Mouse (Mus musculus) monocyte, adult 5-6 weeks (primary cell): ENCODE results near the gene Pcnp. TPM values are rescaled to one million over a fixed set of nuclear protein-coding genes. Genes with fewer than 3 reads are reported as not detected.
"Not testable (repeated sequence)": the region's sequence is repeated elsewhere in the genome, so short reads cannot be mapped to it uniquely, and the experiment has no call there.

Experiments used
- ATAC-seq: fragments of 153-309, 156-312 bp; replicated peaks from 2 replicates; pipeline ENCODE4 v1.8.0; 2017; ENCODE audit warnings: mild to moderate bottlenecking; ENCODE audit not compliant: low TSS enrichment, insufficient number of reproducible peaks, severe bottlenecking, poor library complexity, low FRiP score
- total RNA-seq: library from RNA; stranded (forward); fragments of 200-1000, 200-491, 200-594 nt; gene quantifications from 3 replicates; pipeline ENCODE4 v1.2.3, GENCODE M21; 2017

Gene Pcnp
- total RNA-seq, 1 experiment from 2014 or later: 153 TPM

GRCm38 (mm10) chr16:55973431-55974255 is 55.9 kb downstream of the Pcnp start, which contains the start of gene Zbtb11:
Zbtb11 (plus strand) TSS chr16:55973883.
- ATAC-seq: peak; percentile 94

- no peak for ATAC-seq
Observed at GRCm38 (mm10) chr16:55972626-55973201, 56.8 kb downstream of the Pcnp start.

GRCm38 (mm10) chr16:55971735-55972615 is 57.6 kb downstream of the Pcnp start:
- ATAC-seq: no peak

GRCm38 (mm10) chr16:55970416-55970815 is 59.1 kb downstream of the Pcnp start:
- ATAC-seq: no peak

- ATAC-seq: no peak
Observed at GRCm38 (mm10) chr16:55969147-55969546, 60.4 kb downstream of the Pcnp start.

GRCm38 (mm10) chr16:55967221-55967620 is 62.3 kb downstream of the Pcnp start:
- no peak for ATAC-seq

- peak; percentile 95 for ATAC-seq
Observed at GRCm38 (mm10) chr16:55966212-55966871, 63.2 kb downstream of the Pcnp start, which contains the start of gene Rpl24. Rpl24 (plus strand) TSS chr16:55966275.

- no peak; the same call in 1 of the 2 replicates for ATAC-seq
Observed at GRCm38 (mm10) chr16:55964126-55964949, 65.2 kb downstream of the Pcnp start.

GRCm38 (mm10) chr16:55963068-55963467 is 66.5 kb downstream of the Pcnp start:
- ATAC-seq: not testable (repeated sequence)

Other genes starting within 250 kb of the Pcnp start
- 280 to 361 TPM (median 306 TPM) in 3 replicates for gene Nfkbiz, start 190.8 kb downstream of the Pcnp start, total RNA-seq
- gene Nxpe3, start 134.5 kb downstream of the Pcnp start, total RNA-seq: 1.8 to 3.4 TPM (median 2.6 TPM) in 3 replicates
- gene Cep97, start 94.9 kb downstream of the Pcnp start, total RNA-seq: 2.2 to 16.1 TPM (median 6.4 TPM) in 3 replicates
- 492 to 553 TPM (median 534 TPM) in 3 replicates for gene Rpl24, start 63.5 kb downstream of the Pcnp start, total RNA-seq
- gene Zbtb11, start 55.9 kb downstream of the Pcnp start, total RNA-seq: 40.7 to 58.5 TPM (median 42.8 TPM) in 3 replicates
- gene Trmt10c, start 8.1 kb upstream of the Pcnp start, total RNA-seq: 26.5 to 36.3 TPM (median 32.0 TPM) in 3 replicates
- gene Senp7, start 18.6 kb upstream of the Pcnp start, total RNA-seq: 26.3 to 54.9 TPM (median 30.8 TPM) in 3 replicates
- 0.29 to 0.67 TPM (median 0.32 TPM) in 3 replicates for gene Impg2, start 174.6 kb upstream of the Pcnp start, total RNA-seq